Mouse (Mus musculus) kidney, postnatal 4 days (tissue): ENCODE results near the gene St8sia1.
"Not testable (repeated sequence)": the region's sequence is repeated elsewhere in the genome, so short reads cannot be mapped to it uniquely, and the experiment has no call there.

Source experiments
- DNase-seq, 2 experiments: peaks; one replicate each; pipeline ENCODE4 v3.0.0; 2021; ENCODE audit warnings: mixed read lengths in 2 of 2

The St8sia1 gene

GRCm38 (mm10) chr6:142964076-142964530 is at the start of gene St8sia1:
TSS of gene St8sia1 (minus strand) at chr6:142964452.
- peak in 1 of 2 experiments; percentile 69 for DNase-seq

- DNase-seq, result no peak
Observed at GRCm38 (mm10) chr6:143012513-143013215, 48.4 kb upstream of the St8sia1 start.

GRCm38 (mm10) chr6:143008865-143009264 is 44.6 kb upstream of the St8sia1 start:
- no peak for DNase-seq

GRCm38 (mm10) chr6:143005209-143005608 is 41.0 kb upstream of the St8sia1 start:
- DNase-seq, result not testable (repeated sequence)

GRCm38 (mm10) chr6:143004801-143005200 is 40.5 kb upstream of the St8sia1 start:
- DNase-seq, result no peak

GRCm38 (mm10) chr6:142998221-142998999 is 34.2 kb upstream of the St8sia1 start:
- DNase-seq, result no peak

GRCm38 (mm10) chr6:142996887-142997286 is 32.6 kb upstream of the St8sia1 start:
- DNase-seq, result no peak

GRCm38 (mm10) chr6:142995567-142995966 is 31.3 kb upstream of the St8sia1 start:
- no peak for DNase-seq

- DNase-seq, result no peak
Observed at GRCm38 (mm10) chr6:142994821-142995220, 30.6 kb upstream of the St8sia1 start.

- no peak for DNase-seq
Observed at GRCm38 (mm10) chr6:142993705-142994698, 29.8 kb upstream of the St8sia1 start.

- no peak for DNase-seq
Observed at GRCm38 (mm10) chr6:142992971-142993370, 28.7 kb upstream of the St8sia1 start.

- DNase-seq, result no peak
Observed at GRCm38 (mm10) chr6:142992099-142992498, 27.8 kb upstream of the St8sia1 start.

- no peak for DNase-seq
Observed at GRCm38 (mm10) chr6:142991391-142992059, 27.3 kb upstream of the St8sia1 start.

GRCm38 (mm10) chr6:142990516-142990915 is 26.3 kb upstream of the St8sia1 start:
- no peak for DNase-seq

GRCm38 (mm10) chr6:142989495-142989894 is 25.2 kb upstream of the St8sia1 start:
- DNase-seq, result no peak

GRCm38 (mm10) chr6:142988753-142989152 is 24.5 kb upstream of the St8sia1 start:
- peak; percentile 86 to 87 for DNase-seq

- DNase-seq, result no peak
Observed at GRCm38 (mm10) chr6:142988231-142988630, 24.0 kb upstream of the St8sia1 start.

GRCm38 (mm10) chr6:142987616-142988015 is 23.4 kb upstream of the St8sia1 start:
- DNase-seq, result no peak

- DNase-seq, result not testable (repeated sequence)
Observed at GRCm38 (mm10) chr6:142986706-142987105, 22.5 kb upstream of the St8sia1 start.

GRCm38 (mm10) chr6:142985561-142986238 is 21.4 kb upstream of the St8sia1 start:
- DNase-seq, result not testable (repeated sequence)
